Mouse (Mus musculus): ENCODE measurements around the gene Dnajc19. TPM values are rescaled to one million over a fixed set of nuclear protein-coding genes. Genes with fewer than 3 reads are reported as not detected.

Gene Dnajc19
- 36.9 to 48.7 TPM (median 40.7 TPM) in 4 replicates for total RNA-seq (2023)

GRCm38 (mm10) chr3:34080900-34081662 lies at the start of gene Dnajc19:
TSS of gene Dnajc19 (minus strand) at chr3:34081321.

GRCm38 (mm10) chr3:34019540-34020381 lies 61.4 kb downstream of the Dnajc19 start, which contains the start of gene Fxr1:
TSS of gene Fxr1 (plus strand) at chr3:34019943.

Other genes with a start within 250 kb of the Dnajc19 start
- gene Ccdc39, start 237.0 kb downstream of the Dnajc19 start, total RNA-seq (2023), result not detected in 4 replicates
- gene Fxr1, start 61.4 kb downstream of the Dnajc19 start, total RNA-seq (2023), result 123 to 128 TPM (median 125 TPM) in 4 replicates

Measured in B cell, adult 62 days (primary cell).